Mouse (Mus musculus) embryonic stem cell, embryonic (primary cell): ENCODE results near the gene Ugt1a8.
"Not testable (repeated sequence)": the region's sequence is repeated elsewhere in the genome, so short reads cannot be mapped to it uniquely, and the experiment has no call there.

ENCODE experiments used
- CTCF ChIA-PET, 4 experiments: fragments of 300-600 bp in 2 of 4; fragments of 350-600 bp in 2 of 4; sonication (Branson Sonifier 250); formaldehyde crosslinking; loops; one replicate each; lab custom pipeline; 2022; ENCODE audit warnings: inconsistent platforms in 2 of 4; lab: Charles Lee
- POLR2A ChIA-PET, 4 experiments: fragments of 300-600 bp in 2 of 4; fragments of 350-600 bp in 2 of 4; sonication (Branson Sonifier 250); formaldehyde crosslinking; loops; one replicate each; lab custom pipeline; 2022; ENCODE audit warnings: antibody characterized with exemption in 4 of 4, inconsistent platforms in 1 of 4; lab: Charles Lee

The Ugt1a8 gene

GRCm38 (mm10) chr1:88103697-88104468 is 16.3 kb downstream of the Ugt1a8 start:
- ChIA-PET POLR2A (interaction anchor here in 1 of 4 experiments (0.7 kb wide), 1 partner anchor 32 kb away, joined by 3 read pairs; no protein-coding TSS in a partner anchor), CTCF (interaction anchor here in 2 of 4 experiments (0.6 to 0.7 kb wide), 2 partner anchors 65 to 340 kb away, joined by 3 to 7 read pairs; no protein-coding TSS in a partner anchor)

GRCm38 (mm10) chr1:88104667-88105430 is 17.2 kb downstream of the Ugt1a8 start:
- ChIA-PET POLR2A (interaction anchor here in 1 of 4 experiments (0.7 kb wide), 1 partner anchor 31 kb away, joined by 3 read pairs; no protein-coding TSS in a partner anchor), CTCF (interaction anchor here in 2 of 4 experiments (0.6 to 0.7 kb wide), 2 partner anchors 64 to 339 kb away, joined by 3 to 7 read pairs; no protein-coding TSS in a partner anchor)

GRCm38 (mm10) chr1:88105656-88106055 is 18.0 kb downstream of the Ugt1a8 start:
- ChIA-PET POLR2A (no interaction called here), CTCF (interaction anchor here in 1 of 4 experiments (0.7 kb wide), 1 partner anchor 32 kb away, joined by 3 read pairs; no protein-coding TSS in a partner anchor)

GRCm38 (mm10) chr1:88109027-88109557 is 21.5 kb downstream of the Ugt1a8 start:
- POLR2A ChIA-PET, CTCF ChIA-PET: not testable (repeated sequence)

GRCm38 (mm10) chr1:88109604-88110003 is 22.0 kb downstream of the Ugt1a8 start:
- CTCF ChIA-PET, POLR2A ChIA-PET: not testable (repeated sequence)

- POLR2A ChIA-PET, CTCF ChIA-PET: not testable (repeated sequence)
Measured at GRCm38 (mm10) chr1:88112769-88113168, 25.2 kb downstream of the Ugt1a8 start.

- POLR2A ChIA-PET, result not testable (repeated sequence)
Measured at GRCm38 (mm10) chr1:88120550-88120949, 32.9 kb downstream of the Ugt1a8 start.

GRCm38 (mm10) chr1:88121521-88121920 is 33.9 kb downstream of the Ugt1a8 start:
- POLR2A ChIA-PET, result not testable (repeated sequence)

More at GRCm38 (mm10) chr1:88120550-88120949, 32.9 kb downstream of the Ugt1a8 start:
- CTCF ChIA-PET, result interaction anchor here in 2 of 4 experiments (0.9 to 1.4 kb wide), 2 partner anchors 35 to 167 kb away, joined by 3 to 4 read pairs; no protein-coding TSS in a partner anchor

GRCm38 (mm10) chr1:88125827-88126360 is 38.3 kb downstream of the Ugt1a8 start:
- POLR2A ChIA-PET, result interaction anchor here in 1 of 4 experiments (0.6 kb wide), 1 partner anchor 189 kb away, joined by 4 read pairs; no protein-coding TSS in a partner anchor
- CTCF ChIA-PET, result interaction anchor here in 1 of 4 experiments (0.6 kb wide), 1 partner anchor 24 kb away, joined by 4 read pairs; no protein-coding TSS in a partner anchor

More at GRCm38 (mm10) chr1:88121521-88121920, 33.9 kb downstream of the Ugt1a8 start:
- CTCF ChIA-PET, result interaction anchor here in 2 of 4 experiments (0.9 to 1.4 kb wide), 2 partner anchors 36 to 166 kb away, joined by 3 to 4 read pairs; no protein-coding TSS in a partner anchor

- POLR2A ChIA-PET, CTCF ChIA-PET: not testable (repeated sequence)
Measured at GRCm38 (mm10) chr1:88129091-88129490, 41.5 kb downstream of the Ugt1a8 start.

GRCm38 (mm10) chr1:88130223-88130622 is 42.6 kb downstream of the Ugt1a8 start:
- CTCF ChIA-PET, POLR2A ChIA-PET: not testable (repeated sequence)

- POLR2A ChIA-PET, result no interaction called here
- CTCF ChIA-PET, result interaction anchor here in 2 of 4 experiments (0.6 kb wide), 2 partner anchors 14 to 274 kb away, joined by 3 read pairs; no protein-coding TSS in a partner anchor
Measured at GRCm38 (mm10) chr1:88133908-88134456, 46.4 kb downstream of the Ugt1a8 start.

GRCm38 (mm10) chr1:88134457-88135011 is 46.9 kb downstream of the Ugt1a8 start, which contains the start of gene Ugt1a6a:
TSS of gene Ugt1a6a (plus strand) at chr1:88134809.
- CTCF ChIA-PET, POLR2A ChIA-PET: not testable (repeated sequence)

GRCm38 (mm10) chr1:88135229-88135904 is 47.8 kb downstream of the Ugt1a8 start:
- CTCF ChIA-PET, result not testable (repeated sequence)
- POLR2A ChIA-PET, result interaction anchor here in 1 of 4 experiments (0.6 kb wide), 1 partner anchor 31 kb away, joined by 3 read pairs; no protein-coding TSS in a partner anchor

- CTCF ChIA-PET, result interaction anchor here in 1 of 4 experiments (1.4 kb wide), 1 partner anchor 31 kb away, joined by 3 read pairs; no protein-coding TSS in a partner anchor
- POLR2A ChIA-PET, result no interaction called here
Measured at GRCm38 (mm10) chr1:88136646-88137045, 49.0 kb downstream of the Ugt1a8 start.

- CTCF ChIA-PET, result interaction anchor here in 1 of 4 experiments (1.4 kb wide), 1 partner anchor 31 kb away, joined by 3 read pairs; no protein-coding TSS in a partner anchor
- POLR2A ChIA-PET, result no interaction called here
Measured at GRCm38 (mm10) chr1:88137264-88137663, 49.7 kb downstream of the Ugt1a8 start.

- CTCF ChIA-PET, result interaction anchor here in 1 of 4 experiments (1.4 kb wide), 1 partner anchor 32 kb away, joined by 3 read pairs; no protein-coding TSS in a partner anchor
- POLR2A ChIA-PET, result no interaction called here
Measured at GRCm38 (mm10) chr1:88138145-88138544, 50.5 kb downstream of the Ugt1a8 start.
